Mouse (Mus musculus): ENCODE measurements around the gene Dnajc6. TPM values are rescaled to one million over a fixed set of nuclear protein-coding genes. Genes with fewer than 3 reads are reported as not detected.

The Dnajc6 gene
- total RNA-seq, 4 experiments from 2014 or later = 267 to 340 (median 308) TPM

DNA sequence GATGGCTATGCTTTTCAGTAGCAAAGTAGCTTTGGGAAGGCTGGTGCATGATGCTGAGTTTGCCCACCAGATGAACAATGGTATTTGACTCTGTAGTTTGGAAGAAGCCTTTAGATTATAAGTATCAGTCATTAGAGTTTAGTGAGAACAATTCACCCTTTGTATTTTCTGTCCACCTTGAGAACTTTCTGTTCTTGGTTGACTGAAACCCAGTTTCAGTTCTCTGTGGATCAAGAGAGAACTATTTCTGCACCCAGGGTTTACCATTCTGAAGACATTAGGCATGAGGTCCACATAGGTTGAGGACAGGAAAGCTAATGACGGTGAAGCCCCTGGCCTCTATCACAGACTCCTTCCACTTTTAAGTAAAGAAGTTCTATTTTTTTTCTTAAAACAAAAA is 141.0 kb downstream of the Dnajc6 start:
- no peak for DNase-seq (ENCODE audit: low spot score in 2 of 2)

DNA sequence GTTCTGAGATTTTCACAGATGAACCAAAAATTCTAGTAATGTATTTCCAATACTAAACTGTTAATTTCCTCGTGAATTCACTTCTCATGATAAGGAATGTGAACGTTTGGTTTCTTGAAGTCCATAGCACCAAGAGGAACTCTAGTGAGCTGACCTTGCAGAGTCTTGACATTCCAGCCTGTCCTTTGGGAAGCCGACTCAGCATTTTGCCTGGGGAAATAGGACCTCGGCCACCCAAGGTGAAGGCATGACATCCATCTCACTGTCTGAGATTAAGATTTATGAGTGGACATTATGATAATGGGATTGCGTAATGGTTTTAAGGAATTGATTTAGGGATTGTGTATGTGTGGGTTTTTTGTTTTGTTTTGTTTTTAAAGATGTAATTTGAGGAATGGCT is 144.2 kb downstream of the Dnajc6 start:
- DNase-seq (ENCODE audit: low spot score in 2 of 2) = no peak

DNA sequence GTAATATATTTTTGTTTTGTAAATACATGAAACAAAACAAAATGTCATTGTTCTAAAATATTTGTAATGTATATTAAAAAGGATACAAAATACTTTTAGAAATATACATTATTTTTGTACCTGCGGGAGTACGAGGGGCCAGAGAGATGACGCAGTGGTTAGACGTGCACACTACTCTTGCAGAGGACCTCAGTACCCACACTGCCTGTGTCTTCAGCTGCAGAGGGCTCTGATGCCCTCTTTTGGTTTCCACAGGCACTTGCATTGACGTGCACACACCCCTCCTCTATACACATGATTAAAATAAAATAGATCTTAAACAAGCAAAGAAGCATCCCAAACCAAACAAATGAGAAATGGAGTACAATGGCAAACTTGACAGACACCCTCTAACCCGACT is 146.3 kb downstream of the Dnajc6 start:
- DNase-seq (ENCODE audit: low spot score in 2 of 2) = no peak

DNA sequence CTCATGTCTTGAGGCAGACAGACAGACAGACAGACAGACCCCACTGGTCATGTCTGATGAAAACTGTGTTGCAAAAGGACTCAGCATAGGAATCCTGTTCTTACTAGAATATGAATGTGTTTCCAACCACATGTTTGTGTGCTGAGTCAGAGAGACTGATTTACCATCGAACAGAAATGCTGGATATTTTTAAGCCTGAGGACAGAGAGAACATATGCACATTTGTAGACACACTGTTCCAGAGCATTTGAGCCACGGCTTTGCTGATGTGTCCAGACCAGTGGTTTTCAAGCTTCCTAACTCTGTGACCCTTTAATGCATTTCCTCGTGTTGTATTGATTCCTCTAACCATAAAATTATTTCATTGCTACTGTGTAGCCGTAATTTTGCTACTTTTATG is 146.8 kb downstream of the Dnajc6 start:
- DNase-seq (ENCODE audit: low spot score in 2 of 2) = no peak

DNA sequence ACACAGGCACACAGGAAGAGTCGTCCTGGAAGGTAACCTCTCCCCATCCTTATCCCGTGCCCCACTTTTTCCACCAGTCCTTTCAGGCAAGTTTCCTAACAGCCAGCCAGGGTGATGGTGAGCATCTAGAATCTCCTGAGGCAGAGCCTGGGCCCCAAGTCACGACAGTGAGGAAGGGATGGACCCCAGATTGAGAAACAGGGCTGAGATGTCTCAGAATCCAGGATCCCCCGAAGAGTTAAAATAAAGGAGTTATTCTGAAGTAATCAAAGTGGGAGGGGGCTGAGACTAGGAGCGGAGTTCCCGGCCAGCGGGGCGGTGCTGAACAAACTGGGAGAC is 150.4 kb downstream of the Dnajc6 start:
- no peak for DNase-seq (ENCODE audit: low spot score in 2 of 2)

DNA sequence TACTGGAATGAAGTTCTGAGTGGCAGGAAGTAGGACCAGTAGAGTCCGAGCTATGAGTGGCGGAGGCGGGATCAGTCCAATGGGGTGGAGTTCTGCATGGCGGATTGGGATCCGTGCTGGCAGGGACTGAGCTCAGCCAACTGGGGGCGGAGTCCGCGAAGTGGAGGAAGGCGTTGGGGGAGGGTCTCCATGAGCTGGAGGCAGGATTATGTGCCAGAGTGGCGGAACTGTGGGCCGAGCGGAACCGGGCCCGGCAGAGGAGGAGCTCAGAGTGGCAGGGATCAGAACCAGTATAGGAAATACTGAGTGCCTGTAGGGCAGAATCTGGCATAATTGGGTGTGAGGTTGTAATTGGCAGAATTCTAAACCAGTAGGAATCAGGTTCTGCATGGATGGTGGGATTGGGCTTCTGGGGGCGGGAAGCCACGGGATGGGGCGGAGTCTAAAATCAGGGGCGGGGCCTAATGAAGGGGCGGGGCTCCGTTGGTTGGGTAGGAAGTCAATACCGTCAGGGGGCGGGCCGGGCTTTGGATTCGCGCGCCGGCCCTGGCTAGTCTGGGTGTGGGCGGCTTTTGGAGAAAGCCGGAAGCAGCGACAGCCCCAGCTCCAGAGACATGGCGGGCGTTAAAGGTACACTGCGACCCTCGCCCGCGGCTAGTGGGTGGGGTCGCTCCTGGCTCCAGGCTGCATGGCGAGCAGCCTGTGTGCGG is 150.9 kb downstream of the Dnajc6 start, which contains the start of gene Leprot:
Gene Leprot (plus strand): TSS at position 523 of the 710 bp plus-strand sequence.
- peak; percentile 100 for DNase-seq (ENCODE audit: low spot score in 2 of 2)

DNA sequence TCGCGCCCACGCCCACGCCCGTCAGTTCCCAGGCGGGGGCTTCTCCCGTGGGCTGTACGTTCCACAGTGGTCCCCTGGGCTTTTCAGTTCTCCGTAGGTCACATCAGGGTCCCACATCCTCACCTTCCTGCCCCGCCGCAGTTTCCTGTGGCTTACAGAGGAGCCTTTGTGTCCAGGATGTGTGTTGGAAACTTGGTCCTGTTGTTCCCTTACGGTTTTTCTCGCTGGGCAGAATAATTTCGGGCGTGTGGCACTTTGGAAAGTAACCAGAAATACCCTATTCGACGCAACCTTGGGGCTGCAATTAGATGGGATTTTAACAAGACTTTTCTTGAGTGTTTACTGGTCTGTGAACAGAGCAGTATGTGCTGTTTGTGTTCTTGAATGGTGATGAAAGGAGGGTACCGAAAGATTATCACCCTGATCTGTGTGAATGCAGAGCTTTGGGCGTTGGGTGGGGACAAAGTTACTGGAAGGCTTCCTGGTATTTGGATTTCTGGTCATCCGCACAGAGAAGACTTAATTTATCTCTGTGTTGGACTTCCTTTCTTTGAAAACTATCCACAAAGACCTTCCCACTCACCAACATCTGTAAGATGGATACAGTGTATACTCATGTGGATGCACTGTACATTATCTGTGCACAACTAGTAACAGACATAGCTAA is 151.7 kb downstream of the Dnajc6 start:
- no peak for DNase-seq (ENCODE audit: low spot score in 2 of 2)

DNA sequence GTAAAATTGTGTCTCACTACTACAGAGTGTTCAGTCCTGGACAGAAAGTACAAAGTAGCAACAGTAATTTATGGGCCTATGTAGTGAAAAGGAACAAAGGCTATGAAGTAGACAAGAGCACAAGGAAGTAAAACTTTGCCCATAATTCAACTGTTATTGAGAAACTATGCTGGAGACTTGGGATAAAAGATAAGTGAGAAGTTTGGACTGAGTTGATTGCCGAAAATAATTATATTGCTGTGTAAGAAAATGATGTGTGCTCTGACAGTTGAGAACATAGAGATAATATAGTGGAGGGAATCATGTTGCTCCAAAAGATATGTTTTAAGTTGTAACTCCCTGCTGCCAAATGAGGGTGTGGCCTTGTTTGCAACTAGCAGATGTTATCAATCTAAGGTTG is 152.3 kb downstream of the Dnajc6 start:
- DNase-seq (ENCODE audit: low spot score in 2 of 2) = no peak

DNA sequence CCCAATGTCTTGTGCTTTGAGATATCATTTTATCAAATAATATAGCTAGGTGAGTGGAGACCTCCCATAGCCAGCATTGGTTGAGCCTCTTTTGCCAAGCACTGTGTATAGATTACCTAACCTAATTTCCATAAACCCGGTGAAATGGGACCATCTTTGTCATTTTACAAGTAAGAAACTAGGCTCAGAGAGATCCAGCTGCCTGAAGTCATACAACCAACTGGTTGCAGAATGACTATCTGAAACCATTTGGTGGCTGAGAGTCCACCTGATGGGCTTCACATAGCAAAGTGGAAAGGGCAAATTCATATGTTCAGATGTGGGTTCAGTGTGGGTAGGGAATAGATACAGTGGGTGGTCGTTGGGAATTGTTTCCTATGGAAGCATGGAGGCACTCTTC is 154.5 kb downstream of the Dnajc6 start:
- DNase-seq (ENCODE audit: low spot score in 2 of 2) = no peak

DNA sequence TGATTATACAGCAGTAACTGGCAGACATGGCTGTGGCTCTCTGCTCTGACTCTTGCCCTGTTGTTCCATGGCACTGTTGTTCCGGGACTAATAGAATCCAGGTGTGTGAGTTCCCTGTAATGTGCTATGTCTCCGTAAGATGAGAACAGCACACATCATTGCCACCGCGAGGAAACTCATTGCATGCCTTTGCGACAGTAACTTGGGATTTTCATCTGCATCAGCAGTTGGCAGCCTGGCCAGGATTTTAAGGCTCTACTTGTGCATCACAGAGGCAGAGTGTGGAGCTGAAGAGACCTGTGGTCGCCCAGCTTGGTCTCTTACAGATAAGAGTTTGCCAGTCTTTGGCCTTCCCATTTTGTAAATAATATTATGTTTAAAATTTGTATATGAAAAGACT is 157.8 kb downstream of the Dnajc6 start:
- DNase-seq (ENCODE audit: low spot score in 2 of 2) = no peak

DNA sequence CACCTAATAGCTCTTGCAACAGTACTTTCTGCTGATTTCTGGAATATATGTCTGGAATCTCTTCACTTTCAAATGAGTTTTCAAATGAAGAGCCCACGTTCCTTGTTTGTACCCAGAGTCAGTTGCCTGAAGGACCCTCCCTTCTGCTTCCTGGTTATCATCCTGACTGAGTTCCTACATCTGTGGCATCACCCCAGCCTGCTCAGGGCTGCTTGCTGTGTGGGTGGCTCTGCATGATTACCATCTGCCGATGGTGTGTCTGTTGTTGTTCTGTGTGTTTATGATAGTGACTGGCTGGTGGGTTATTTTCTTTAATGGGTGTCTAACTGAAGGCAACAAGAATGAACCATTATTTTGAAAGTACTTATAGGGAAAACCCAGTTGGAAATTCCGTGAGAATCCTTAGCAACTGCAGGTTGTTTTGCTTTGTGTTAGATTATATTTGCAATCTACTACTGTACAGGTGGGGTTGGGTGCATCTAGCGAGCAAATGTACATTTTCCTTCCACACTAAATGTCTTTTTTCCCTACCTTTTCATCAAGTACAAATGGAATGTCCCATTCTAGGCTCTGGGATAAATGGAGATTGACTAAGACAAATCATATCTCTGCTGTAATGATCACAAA is 158.5 kb downstream of the Dnajc6 start:
- no peak for DNase-seq (ENCODE audit: low spot score in 2 of 2)

DNA sequence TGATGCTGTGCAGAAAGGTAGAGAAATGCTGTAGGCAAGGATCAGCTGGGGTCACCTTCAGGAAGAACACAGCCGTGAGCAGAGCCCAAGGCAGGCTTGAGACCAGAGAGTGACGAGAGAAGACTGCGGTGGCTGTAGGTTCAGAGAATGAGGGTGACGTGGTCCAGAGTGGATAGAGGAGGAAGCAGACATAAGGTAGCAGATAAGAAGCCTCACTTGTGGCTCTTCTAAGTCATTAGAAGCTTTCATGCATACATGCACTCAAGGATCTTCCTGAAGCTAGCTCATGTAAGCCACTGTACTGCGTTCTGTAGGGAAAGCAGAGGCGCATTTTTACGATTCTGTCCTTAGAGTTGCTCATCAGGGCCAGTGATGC is 159.0 kb downstream of the Dnajc6 start:
- no peak for DNase-seq (ENCODE audit: low spot score in 2 of 2)

DNA sequence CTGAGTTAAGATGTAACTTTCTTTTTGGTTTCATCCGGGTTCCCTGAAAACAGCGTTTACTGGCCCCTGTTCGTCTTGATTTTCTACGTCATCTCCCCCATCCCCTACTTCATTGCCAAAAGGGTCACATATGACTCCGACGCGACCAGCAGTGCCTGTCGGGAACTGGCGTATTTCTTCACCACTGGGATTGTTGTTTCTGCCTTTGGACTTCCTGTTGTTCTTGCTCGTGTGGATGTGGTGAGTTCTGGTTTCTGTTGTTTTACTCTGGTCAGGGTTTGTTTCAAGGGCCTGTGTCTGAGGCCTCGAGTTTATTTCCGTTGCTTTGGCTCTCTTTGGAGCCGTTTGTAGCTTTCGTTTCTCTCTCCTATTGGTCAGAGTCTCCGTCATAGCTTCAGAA is 159.6 kb downstream of the Dnajc6 start:
- no peak for DNase-seq (ENCODE audit: low spot score in 2 of 2)

DNA sequence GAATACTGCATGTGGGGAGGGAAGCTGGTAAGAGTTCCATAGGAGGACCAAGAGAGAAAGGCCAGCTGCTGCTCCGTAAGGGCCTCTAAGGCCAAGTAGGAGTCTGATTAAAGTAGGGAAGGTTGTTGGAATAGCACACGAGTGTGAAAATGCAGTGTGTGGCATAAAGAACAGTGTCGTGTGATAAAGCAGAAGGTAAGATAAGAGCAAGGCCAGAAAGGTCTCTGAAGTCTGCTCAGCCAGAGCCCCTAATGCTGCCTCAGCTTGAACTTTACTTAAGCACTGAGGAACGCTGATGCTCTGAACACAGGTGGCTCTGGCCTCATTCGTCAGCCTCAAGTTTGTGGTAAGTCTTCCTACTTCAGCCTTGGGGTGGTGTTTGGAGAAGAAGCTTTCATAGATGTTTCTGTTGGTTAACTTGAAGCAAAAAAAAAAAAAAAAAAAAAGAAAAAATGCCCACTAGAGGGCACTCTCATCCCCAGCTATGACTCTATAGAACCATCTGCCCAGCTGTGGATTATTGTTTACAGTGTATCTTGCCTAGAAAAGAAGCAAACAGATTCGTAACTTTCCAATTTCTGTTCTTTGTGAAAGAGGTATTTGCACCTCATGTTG is 160.6 kb downstream of the Dnajc6 start:
- no peak for DNase-seq (ENCODE audit: low spot score in 2 of 2)

DNA sequence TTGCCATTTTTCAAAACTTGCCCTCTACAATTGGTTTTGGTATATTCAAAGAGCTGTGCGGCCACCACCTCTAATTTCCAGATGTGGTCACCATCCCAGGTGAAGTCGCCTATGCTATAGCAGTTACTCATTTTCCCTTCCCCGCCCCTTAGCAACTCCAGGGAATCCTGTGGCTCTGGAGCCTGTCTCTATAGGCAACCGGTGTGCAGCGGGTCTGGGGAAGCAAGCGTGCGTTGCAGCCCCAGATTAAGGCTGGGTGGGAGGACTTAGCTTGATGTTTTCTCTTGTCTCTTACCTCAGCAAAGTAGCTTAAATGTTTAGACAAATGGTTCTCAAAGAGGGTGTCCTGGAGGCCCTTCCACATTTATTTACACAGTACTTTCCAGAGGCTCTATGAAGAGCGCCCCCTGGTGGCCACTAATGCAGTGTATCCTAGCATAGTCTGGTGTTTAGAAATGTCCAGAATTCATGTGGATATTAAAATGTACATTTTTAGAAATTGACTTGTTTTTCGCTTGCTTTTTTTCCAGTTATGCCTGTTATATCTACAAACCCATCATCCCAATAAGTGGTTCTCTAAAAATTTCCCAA is 167.8 kb downstream of the Dnajc6 start:
- DNase-seq (ENCODE audit: low spot score in 2 of 2) = peak in 1 of 2 experiments; percentile 51

DNA sequence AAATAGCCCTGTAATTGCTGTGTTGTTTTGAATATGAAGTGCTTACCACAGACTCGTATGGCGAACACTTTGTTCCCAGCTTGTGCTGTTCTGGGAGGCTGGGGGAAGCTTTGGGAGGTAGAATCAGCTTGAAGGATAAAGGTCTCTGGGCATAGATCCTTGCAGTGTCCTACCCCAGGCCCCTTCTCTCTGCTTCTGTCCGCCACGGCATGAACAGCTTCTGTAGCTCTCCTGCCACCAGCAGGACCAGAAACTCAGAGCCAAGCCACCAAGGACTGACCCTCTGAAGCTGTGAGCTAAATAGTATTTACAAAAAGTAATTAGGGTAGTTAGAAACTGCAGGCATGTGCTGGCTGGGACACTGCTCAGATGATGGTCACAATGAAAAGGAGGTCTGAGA is 168.3 kb downstream of the Dnajc6 start:
- DNase-seq (ENCODE audit: low spot score in 2 of 2) = no peak

DNA sequence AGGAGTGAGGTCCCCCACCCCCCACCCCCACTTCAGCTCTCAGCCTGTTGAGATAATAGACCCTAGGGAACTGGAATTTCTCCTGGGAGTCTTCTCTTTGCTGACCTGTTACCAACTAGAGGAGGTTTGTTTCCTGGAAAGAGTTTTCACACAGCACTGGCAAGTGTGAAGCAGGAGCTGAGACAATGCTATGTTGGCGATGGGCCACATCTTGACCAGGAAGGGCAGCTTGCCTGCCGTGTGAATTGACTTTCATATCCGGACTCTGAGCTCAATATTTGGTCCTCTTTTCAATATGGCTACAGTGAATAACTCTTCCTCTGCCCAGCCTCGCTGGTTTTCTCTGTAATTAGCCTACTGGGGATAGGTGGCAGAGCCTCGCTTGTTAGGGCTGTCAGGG is 172.7 kb downstream of the Dnajc6 start:
- no peak for DNase-seq (ENCODE audit: low spot score in 2 of 2)

DNA sequence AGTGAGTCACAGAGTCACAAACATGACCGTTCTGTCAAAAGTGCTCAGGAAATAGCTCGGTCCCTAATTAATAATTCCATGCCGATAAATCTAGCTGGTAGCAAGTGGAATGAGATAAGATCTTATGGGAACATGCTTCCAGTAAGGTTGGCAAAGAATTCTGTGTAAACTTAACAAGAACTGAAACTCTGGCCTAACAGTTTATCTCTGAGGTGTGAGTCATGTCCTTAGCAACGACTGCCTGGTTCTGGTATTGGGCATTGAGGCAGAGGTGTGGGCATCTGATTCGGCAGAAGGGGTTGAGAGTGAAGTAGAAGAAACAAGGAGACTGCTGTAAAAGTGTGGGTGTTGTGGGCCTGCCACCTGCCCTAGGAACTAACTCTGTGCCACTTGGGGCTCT is 173.4 kb downstream of the Dnajc6 start:
- DNase-seq (ENCODE audit: low spot score in 2 of 2) = no peak

DNA sequence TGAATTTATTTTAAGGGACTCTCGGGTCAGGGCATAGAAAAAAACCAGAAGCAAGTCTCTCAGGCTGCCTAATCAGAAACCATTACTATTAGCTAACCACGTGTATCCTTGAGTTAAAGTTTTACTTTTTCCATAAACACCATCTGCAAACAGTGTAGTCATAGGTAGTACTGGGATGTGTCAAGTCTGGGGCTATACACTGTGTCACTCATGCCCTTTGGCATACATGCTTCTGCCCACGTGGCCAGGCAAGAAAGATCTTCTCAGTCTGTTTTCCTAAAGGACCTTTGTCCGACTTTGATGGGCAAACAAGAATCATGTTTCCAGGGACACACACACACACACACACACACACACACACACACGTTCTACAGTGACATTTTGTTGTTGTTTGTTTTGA is 178.3 kb downstream of the Dnajc6 start:
- no peak for DNase-seq (ENCODE audit: low spot score in 2 of 2)

DNA sequence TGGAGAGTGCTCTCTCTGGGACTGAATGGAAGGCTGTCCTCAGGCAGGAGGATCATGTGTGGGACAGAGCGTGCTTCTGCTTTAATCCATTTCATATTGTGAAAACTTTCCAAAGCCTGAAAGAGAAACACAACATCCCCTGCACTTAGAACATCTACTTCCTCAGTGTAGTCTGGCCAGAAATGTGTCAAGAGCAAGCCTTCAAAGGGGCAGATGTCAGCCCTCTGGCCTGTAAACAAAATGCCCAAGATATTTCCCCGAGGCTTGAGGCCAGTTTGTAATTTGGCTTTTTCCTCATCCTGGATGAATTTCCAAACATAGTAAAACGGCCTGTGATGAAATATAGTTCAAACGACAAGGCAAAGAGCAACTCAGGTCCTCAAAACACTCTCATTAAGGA is 179.3 kb downstream of the Dnajc6 start:
- DNase-seq (ENCODE audit: low spot score in 2 of 2) = no peak

DNA sequence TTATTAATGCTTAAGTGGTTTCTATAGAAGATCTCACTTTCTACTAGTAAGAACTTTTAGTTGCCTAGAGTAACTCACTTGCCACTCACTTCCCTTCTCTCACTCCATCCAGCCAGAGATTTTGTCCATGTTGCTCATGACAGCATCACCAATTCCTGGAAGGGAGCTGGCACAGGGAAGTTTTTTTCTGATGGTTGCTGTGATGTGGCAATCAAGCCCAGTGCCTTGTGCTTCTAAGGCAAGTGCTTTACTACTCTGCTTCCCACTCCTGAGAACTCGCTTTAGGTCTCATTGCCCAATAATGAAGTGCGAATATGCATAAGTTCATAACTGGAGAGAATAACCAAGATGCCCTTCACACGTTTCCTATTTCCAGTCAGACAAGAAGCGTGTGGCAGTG is 186.2 kb downstream of the Dnajc6 start:
- DNase-seq (ENCODE audit: low spot score in 2 of 2) = no peak

DNA sequence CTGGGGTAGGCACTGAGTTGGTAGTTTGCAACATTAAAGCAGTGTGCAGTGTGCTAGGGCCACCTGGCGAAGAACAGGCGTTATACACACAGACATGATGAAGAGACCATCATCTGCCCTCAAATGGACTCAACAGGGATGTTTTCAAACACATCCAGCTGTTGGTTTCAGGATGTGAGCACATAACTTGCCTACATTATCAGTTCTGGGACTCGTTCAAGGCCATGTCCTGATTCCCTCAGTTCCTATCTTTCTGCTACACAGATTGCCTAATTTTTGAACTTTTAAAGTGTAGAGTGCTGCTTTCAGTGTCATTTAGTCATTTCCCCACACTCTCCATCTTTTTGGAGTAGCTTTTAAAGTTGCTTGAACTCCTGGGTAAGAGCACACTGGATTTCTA is 186.6 kb downstream of the Dnajc6 start:
- no peak for DNase-seq (ENCODE audit: low spot score in 2 of 2)
